Mouse (Mus musculus): ENCODE data around the gene Bpgm.

DNA sequence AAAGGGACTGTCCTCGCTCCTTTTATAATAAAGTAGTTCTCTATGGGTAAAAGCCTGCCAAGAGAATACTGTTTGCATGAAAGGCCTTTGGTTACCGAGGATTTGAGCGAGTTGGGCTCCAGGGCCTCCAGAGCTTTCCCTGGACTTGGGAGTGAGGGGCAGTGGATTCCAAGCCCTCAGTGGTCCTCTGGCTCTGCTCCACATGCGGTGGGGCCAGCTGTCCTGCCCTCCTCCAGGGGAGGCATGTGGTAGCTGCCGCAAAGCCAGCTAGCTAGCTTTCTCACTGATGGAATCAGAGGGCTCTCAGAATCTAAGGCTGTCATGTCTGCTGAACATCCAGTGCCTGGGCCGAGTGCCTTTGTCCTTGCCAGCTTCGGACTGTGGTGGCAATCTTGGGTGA lies 26.3 kb downstream of the Bpgm start:
- TF ChIP-seq CTCF (IDR thresholded peaks at IDR 0.05; ENCODE audit: low read depth, low read length), result no peak
- no peak for TF ChIP-seq GATA1 (IDR thresholded peaks at IDR 0.05; ENCODE audit: borderline replicate concordance, low read length)
- no peak for TF ChIP-seq POLR2AphosphoS5 (IDR thresholded peaks at IDR 0.05; ENCODE audit: insufficient replicate concordance, low read depth, low read length)

Data from G1E (cell line).